Mouse (Mus musculus): ENCODE data around the gene Fry.
A peak's percentile ranks its signal among the peaks of the same experiment; 100 is the strongest.

Gene Fry

DNA sequence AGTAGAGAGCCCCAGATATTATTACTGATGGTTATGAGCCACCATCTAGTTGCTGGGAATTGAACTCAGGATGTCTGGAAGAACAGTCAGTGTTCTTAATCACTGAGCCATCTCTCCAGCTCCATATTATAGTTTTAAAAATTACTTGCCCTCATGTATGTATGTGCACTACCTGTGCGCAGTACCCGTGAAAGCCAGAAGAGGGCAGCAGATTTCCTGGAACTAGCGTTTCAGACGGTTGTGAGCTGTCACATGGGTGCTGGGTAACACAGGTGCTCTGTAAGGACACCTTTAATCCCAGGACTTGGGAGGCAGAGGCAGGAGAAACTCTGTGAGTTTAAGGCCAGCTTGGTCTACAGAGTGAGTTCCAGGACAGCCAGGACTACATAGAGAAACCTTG lies 111.3 kb downstream of the Fry start:
- no peak for DNase-seq

GRCm38 (mm10) chr5:150232159-150233150 lies 114.0 kb downstream of the Fry start:
- peak; percentile 64 for DNase-seq

DNA sequence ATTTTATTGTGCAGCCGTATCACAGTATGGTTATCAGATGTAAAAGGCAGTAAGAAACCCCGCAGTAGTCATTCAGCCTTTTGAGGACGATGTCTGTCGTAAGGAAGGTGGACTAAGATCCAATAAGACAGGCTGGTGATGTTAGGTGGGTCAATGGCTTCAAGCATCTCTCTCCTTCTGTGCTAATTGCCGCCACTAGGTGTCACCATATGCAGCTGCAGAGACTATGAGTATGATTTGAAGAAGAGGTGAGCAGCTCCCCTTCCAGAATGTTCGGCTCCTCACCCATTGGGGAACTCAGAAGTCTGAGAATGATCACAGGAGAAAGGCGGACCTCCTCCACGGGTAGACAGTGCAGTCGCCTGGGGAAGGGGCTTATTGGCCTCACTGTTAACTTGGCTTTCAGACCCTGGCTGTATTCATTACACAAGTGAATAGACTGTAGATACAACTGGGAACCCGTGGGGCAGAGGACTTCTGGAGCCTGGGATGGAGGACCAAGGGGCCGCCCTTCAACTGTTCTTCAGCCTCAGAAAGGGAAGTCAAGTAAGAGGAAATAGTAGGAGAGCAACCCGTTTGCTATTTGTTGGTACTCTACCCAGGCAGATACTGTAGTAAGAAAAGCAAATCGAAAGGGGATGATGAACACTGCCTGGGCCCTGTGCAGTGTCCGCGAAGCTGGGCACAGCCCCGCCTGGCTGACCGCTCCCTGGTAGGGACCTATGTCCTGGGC lies 114.9 kb downstream of the Fry start:
- peak; percentile 83 for DNase-seq

GRCm38 (mm10) chr5:150235931-150236330 lies 117.5 kb downstream of the Fry start:
- DNase-seq: no peak

DNA sequence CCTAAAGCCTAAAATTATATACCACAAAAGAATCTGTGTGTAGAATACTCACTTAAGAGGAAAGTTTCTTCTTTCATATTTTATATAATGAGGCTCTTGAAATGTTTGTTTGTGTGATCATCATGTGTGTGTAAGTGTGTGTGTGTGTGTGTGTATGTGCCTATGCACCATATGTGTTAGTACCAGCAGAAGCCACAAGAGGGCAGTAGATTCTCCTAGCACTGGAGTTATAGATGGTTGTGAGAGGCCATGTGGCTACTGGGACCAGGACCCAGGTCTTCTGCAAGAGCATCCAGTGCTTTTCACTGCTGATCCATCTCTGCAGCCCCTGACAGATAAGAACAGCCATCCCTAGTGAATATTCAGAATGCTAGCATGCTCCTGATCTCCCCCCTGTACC lies 118.2 kb downstream of the Fry start:
- DNase-seq: no peak

DNA sequence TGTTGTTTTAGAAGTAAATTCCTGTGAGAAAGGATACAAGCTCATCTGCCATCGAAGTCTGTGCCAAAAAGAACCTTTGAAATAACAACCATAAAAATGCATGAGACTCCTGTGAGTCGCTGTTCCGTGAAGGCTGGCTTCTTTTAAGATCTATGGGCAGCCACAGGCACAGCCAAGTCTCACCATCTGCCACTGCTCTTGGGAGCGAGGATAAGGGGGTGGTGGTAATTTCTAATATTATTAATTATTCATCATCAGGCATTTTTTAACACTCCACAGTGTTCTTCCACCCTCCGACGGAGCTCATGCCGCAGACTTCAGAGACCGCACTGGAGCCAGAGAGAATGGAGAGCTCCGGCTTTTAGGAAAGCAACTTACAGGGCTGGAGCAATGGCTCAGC lies 123.2 kb downstream of the Fry start:
- DNase-seq: no peak

- no peak for DNase-seq
Measured at GRCm38 (mm10) chr5:150246737-150247136, 128.3 kb downstream of the Fry start.

- DNase-seq: no peak
Measured at GRCm38 (mm10) chr5:150257764-150258163, 139.3 kb downstream of the Fry start.

GRCm38 (mm10) chr5:150259191-150260053 lies 141.0 kb downstream of the Fry start:
- DNase-seq: peak; percentile 71

DNA sequence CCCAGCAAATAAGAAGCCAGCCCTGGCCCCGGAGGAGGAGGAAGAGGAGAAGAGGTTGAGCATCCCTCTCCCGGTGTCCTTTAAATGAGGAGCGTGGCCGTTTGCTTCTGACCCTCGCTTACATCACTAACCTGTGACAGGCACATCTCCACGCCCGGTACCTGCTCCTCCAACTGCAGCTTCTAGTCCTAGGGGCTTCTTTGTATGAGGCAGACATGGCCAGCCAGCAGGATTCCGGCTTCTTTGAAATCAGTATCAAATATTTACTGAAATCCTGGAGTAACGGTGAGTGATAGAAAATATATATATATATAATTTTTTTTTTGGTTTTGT lies 141.6 kb downstream of the Fry start:
- DNase-seq: no peak

DNA sequence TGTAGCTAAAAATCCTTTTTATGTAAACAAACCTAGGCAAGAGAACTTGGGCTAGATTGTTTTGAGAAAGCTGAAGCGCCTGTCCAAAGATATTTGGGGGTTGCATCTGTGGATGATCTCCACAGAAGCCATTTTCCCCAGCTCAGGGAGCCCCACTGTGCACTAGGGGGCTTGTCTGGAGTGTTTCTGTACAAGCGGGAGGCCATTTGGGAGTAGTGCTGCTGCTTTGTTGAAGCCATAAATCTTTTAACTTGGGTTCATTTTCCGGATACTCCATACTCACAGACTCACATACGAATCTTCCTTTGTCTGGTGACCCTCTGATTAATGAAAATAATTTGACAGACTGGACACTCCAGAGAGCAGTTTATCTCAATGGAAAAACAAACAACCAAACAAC lies 142.9 kb downstream of the Fry start:
- no peak for DNase-seq

- DNase-seq: peak; percentile 72
Measured at GRCm38 (mm10) chr5:150262046-150262716, 143.7 kb downstream of the Fry start.

DNA sequence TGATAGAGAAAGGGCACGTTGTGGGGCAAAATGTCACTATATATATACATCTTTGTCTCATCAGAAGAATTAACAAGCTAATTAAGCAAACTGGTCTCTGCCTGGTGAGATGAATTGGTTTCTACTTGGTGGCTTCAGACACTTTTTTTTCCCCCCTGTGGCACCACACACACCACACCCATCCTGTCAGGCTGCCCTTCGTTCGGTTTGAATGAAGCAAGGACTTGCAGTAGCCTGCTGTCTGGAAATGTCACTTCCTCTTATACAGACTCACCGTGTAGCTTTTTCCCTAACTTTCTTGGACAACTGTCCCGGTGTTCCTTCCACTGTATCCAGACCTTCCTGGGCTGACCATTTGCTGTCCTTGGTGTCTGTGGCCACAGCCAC lies 144.3 kb downstream of the Fry start:
- DNase-seq: no peak

DNA sequence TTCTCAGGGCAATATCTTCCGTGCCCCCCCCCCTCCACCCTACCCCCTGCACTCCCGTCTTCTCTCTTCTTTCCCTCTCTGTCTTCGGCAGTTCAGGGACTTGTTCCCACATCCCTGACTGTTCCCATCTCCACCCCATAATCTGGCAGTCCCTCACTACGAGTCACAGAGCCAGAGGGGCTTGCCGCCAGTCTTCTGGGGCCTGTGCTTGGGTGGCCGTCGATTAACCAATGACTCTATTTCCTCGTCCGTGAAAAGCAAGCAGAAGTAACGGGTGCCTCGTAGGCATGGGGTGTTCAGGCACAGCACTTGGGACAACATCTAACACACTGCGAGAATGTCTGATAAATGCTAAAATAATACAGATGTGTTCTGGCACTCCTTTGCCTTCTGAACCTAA lies 144.7 kb downstream of the Fry start:
- DNase-seq: no peak

- no peak for DNase-seq
Measured at GRCm38 (mm10) chr5:150263656-150264055, 145.2 kb downstream of the Fry start.

GRCm38 (mm10) chr5:150265005-150265404 lies 146.6 kb downstream of the Fry start:
- no peak for DNase-seq

GRCm38 (mm10) chr5:150265953-150266352 lies 147.5 kb downstream of the Fry start:
- no peak for DNase-seq

DNA sequence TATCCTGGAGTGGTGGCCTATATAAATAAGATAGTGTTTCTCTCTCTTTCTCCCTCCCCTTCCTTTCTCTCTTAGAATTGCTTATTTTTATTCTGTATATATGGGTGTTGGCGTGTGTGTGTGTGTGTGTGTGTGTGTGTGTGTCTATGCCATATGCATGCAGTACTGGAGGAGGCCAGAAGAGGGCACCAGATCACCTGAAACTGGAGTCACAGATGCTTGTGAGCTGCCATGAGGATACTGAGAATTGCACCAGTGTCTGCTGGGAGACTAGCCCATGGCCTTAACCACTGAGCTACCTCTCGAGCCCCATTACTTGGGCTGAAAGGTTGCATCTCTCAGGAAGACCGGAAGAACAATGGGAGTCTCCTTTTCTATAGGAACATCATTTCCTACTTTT lies 149.8 kb downstream of the Fry start:
- no peak for DNase-seq

- no peak for DNase-seq
Measured at GRCm38 (mm10) chr5:150270468-150270867, 152.0 kb downstream of the Fry start.

- DNase-seq: no peak
Measured at GRCm38 (mm10) chr5:150272173-150272572, 153.7 kb downstream of the Fry start.

- DNase-seq: no peak
Measured at GRCm38 (mm10) chr5:150275314-150275713, 156.9 kb downstream of the Fry start.

DNA sequence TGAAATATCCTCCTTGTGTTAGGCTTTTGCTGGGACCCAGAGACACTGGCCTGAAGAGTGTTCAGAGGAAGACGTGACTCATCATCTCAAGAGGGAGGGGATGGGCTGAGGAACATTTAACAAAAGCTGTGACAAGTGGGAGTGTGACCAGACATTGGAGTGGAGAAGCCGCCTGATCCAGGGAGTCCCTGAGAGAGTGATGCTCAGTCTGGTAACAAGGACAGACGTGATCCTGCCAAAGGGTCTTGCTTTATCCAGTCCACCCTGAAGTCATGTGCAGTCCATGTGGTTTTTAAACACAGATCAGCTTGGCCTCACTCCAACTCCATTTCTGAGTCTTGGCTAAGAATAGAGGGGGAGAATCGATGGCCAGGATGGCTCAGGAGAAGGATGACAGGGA lies 158.2 kb downstream of the Fry start:
- no peak for DNase-seq

- no peak for DNase-seq
Measured at GRCm38 (mm10) chr5:150279387-150279786, 160.9 kb downstream of the Fry start.

All from kidney, postnatal 10 days (tissue).